Mouse (Mus musculus) embryo, embryonic 11.5 days (tissue): ENCODE measurements around the gene Gria4.
"Not testable (repeated sequence)": the region's sequence is repeated elsewhere in the genome, so short reads cannot be mapped to it uniquely, and the experiment has no call there.

Experiments used
- DNase-seq: peaks from one replicate; pipeline ENCODE4 v3.0.0-alpha.2; 2012; ENCODE audit warnings: low read depth, low spot score

Gene Gria4

GRCm38 (mm10) chr9:4573596-4573995 is 222.4 kb downstream of the Gria4 start:
- no peak for DNase-seq

GRCm38 (mm10) chr9:4555415-4555959 is 240.5 kb downstream of the Gria4 start:
- no peak for DNase-seq

GRCm38 (mm10) chr9:4539218-4539617 is 256.8 kb downstream of the Gria4 start:
- DNase-seq, result no peak

GRCm38 (mm10) chr9:4536514-4537150 is 259.4 kb downstream of the Gria4 start:
- DNase-seq, result no peak

- no peak for DNase-seq
Observed at GRCm38 (mm10) chr9:4514563-4514885, 281.5 kb downstream of the Gria4 start.

GRCm38 (mm10) chr9:4513796-4514562 is 282.1 kb downstream of the Gria4 start:
- DNase-seq, result no peak

GRCm38 (mm10) chr9:4506086-4506485 is 289.9 kb downstream of the Gria4 start:
- no peak for DNase-seq

- DNase-seq, result no peak
Observed at GRCm38 (mm10) chr9:4505087-4505486, 290.9 kb downstream of the Gria4 start.

- DNase-seq, result no peak
Observed at GRCm38 (mm10) chr9:4486428-4486827, 309.6 kb downstream of the Gria4 start.

GRCm38 (mm10) chr9:4484502-4484901 is 311.5 kb downstream of the Gria4 start:
- no peak for DNase-seq

- no peak for DNase-seq
Observed at GRCm38 (mm10) chr9:4470791-4471190, 325.2 kb downstream of the Gria4 start.

GRCm38 (mm10) chr9:4459456-4460070 is 336.5 kb downstream of the Gria4 start:
- no peak for DNase-seq

- DNase-seq, result no peak
Observed at GRCm38 (mm10) chr9:4458193-4458592, 337.8 kb downstream of the Gria4 start.

- no peak for DNase-seq
Observed at GRCm38 (mm10) chr9:4457644-4458043, 338.4 kb downstream of the Gria4 start.

GRCm38 (mm10) chr9:4442908-4443307 is 353.1 kb downstream of the Gria4 start:
- DNase-seq, result peak; percentile 26

- DNase-seq, result not testable (repeated sequence)
Observed at GRCm38 (mm10) chr9:4400801-4401200, 395.2 kb downstream of the Gria4 start.

GRCm38 (mm10) chr9:4376640-4377120 is 419.4 kb downstream of the Gria4 start:
- DNase-seq, result no peak

- peak; percentile 94 for DNase-seq
Observed at GRCm38 (mm10) chr9:4375828-4376639, 420.0 kb downstream of the Gria4 start, which contains the start of gene Msantd4. Msantd4 (plus strand) TSS chr9:4376562.
